Mouse (Mus musculus): ENCODE results near the gene Angptl2.
A peak's percentile ranks its signal among the peaks of the same experiment; 100 is the strongest.

Gene Angptl2

GRCm38 (mm10) chr2:33215700-33216509 is at the start of gene Angptl2:
Gene Angptl2 (plus strand): TSS chr2:33216069.
- DNase-seq (ENCODE audit: low spot score in 2 of 2): peak; percentile 92 to 93

GRCm38 (mm10) chr2:33167060-33167459 is 48.8 kb upstream of the Angptl2 start:
- DNase-seq (ENCODE audit: low spot score in 2 of 2): no peak

GRCm38 (mm10) chr2:33169445-33169844 is 46.4 kb upstream of the Angptl2 start:
- DNase-seq (ENCODE audit: low spot score in 2 of 2): no peak

- no peak for DNase-seq (ENCODE audit: low spot score in 2 of 2)
These were observed 44.9 kb upstream of the Angptl2 start for GRCm38 (mm10) chr2:33170777-33171565.

- no peak for DNase-seq (ENCODE audit: low spot score in 2 of 2)
These were observed 42.7 kb upstream of the Angptl2 start for GRCm38 (mm10) chr2:33173126-33173525.

GRCm38 (mm10) chr2:33173686-33174085 is 42.2 kb upstream of the Angptl2 start:
- DNase-seq (ENCODE audit: low spot score in 2 of 2): no peak

GRCm38 (mm10) chr2:33176516-33176915 is 39.4 kb upstream of the Angptl2 start:
- no peak for DNase-seq (ENCODE audit: low spot score in 2 of 2)

GRCm38 (mm10) chr2:33176921-33177320 is 38.9 kb upstream of the Angptl2 start:
- DNase-seq (ENCODE audit: low spot score in 2 of 2): no peak

- DNase-seq (ENCODE audit: low spot score in 2 of 2): peak in 1 of 2 experiments; percentile 40
These were observed 38.2 kb upstream of the Angptl2 start for GRCm38 (mm10) chr2:33177443-33178242.

GRCm38 (mm10) chr2:33178243-33178932 is 37.5 kb upstream of the Angptl2 start:
- no peak for DNase-seq (ENCODE audit: low spot score in 2 of 2)

GRCm38 (mm10) chr2:33179171-33179929 is 36.5 kb upstream of the Angptl2 start:
- DNase-seq (ENCODE audit: low spot score in 2 of 2): no peak

- no peak for DNase-seq (ENCODE audit: low spot score in 2 of 2)
These were observed 35.8 kb upstream of the Angptl2 start for GRCm38 (mm10) chr2:33179930-33180630.

GRCm38 (mm10) chr2:33183321-33183720 is 32.5 kb upstream of the Angptl2 start:
- no peak for DNase-seq (ENCODE audit: low spot score in 2 of 2)

- no peak for DNase-seq (ENCODE audit: low spot score in 2 of 2)
These were observed 31.2 kb upstream of the Angptl2 start for GRCm38 (mm10) chr2:33184641-33185040.

- no peak for DNase-seq (ENCODE audit: low spot score in 2 of 2)
These were observed 30.6 kb upstream of the Angptl2 start for GRCm38 (mm10) chr2:33185258-33185657.

GRCm38 (mm10) chr2:33186505-33186904 is 29.4 kb upstream of the Angptl2 start:
- DNase-seq (ENCODE audit: low spot score in 2 of 2): no peak

- no peak for DNase-seq (ENCODE audit: low spot score in 2 of 2)
These were observed 28.0 kb upstream of the Angptl2 start for GRCm38 (mm10) chr2:33187874-33188273.

GRCm38 (mm10) chr2:33188925-33189670 is 26.8 kb upstream of the Angptl2 start:
- no peak for DNase-seq (ENCODE audit: low spot score in 2 of 2)

- DNase-seq (ENCODE audit: low spot score in 2 of 2): no peak
These were observed 25.9 kb upstream of the Angptl2 start for GRCm38 (mm10) chr2:33189976-33190375.
